Mouse (Mus musculus) thymus, adult 2 months (tissue): ENCODE results near the gene Vezt.

Source experiments
- CTCF ChIP-seq: fragments of 200-500 bp; IDR thresholded peaks from 2 replicates; pipeline ENCODE4 v1.5.1; 2012; ENCODE audit warnings: mild to moderate bottlenecking, control low read depth, low read length, moderate library complexity, borderline replicate concordance; ENCODE audit not compliant: control insufficient read depth, poor library complexity, insufficient read depth; ENCODE audit errors: extremely low read depth
- POLR2A ChIP-seq: fragments of 200-500 bp; IDR thresholded peaks from 2 replicates; pipeline ENCODE4 v1.6.1; 2012; ENCODE audit warnings: mild to moderate bottlenecking, low read length, control low read depth, moderate library complexity; ENCODE audit not compliant: control insufficient read depth, poor library complexity, insufficient read depth; ENCODE audit errors: extremely low read depth

DNA sequence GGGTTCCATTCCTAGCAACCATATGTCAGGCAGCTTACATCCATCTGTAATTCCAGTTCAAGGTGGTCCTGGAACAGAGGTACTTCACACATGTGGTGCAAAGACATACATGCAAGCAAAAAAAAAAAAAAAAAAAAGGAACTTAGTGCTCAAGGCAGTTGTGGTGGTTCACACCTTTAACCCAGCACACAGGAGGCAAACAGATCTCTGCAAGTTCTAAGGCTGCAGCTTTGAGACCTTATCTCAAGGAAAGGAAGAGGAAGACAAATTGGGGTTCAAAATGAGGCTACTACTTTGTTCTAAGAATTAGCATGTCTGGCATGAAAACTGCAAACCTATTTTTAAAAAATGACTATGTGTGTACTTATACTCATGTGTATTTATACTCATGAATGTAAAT, 50.3 kb downstream of the Vezt start:
- no peak for TF ChIP-seq CTCF
- no peak for TF ChIP-seq POLR2A
